In the genomic region with DNA sequence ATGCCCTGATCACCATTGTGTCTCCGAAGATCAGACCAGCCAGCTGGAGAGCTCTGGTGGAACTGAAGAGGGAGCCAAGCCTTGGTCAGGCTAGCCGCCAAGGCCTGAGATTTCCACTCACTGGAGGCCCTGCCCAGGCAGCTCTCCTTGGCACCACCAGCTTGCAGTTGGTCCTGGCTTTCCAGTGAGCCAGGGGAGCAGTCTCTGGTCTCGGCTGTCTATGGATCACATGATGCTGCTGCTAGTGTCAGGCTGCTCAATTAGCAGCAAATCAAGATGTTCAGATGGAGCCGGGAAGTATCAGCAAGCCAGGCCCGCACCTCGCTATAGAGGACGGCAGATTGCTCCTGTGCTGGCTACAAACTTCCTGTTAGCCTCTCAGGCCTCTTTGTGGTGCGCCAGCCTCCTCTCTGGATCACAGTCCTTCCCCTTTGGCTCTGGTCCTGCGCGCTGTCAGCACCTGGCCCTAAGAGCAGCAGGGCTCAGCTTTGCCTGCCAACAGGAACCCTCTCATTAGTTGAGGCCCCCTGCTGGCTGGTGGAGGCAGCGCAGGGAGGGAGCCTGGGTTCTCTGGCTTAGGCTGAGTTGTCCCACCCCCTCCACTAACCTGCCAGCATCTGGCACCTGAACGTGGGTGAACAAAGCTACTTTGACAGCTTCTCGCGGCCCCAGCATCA, we compare ENCODE assay signal across 8 mouse cellular contexts.
DNase-seq lines count a peak whose midpoint lies in the region; ATAC-seq and TF ChIP-seq lines count a peak whose summit lies in the region.

No protein-coding gene starts in this region.

- H3K4me3 ChIP-seq in E14TG2a.4 (replicated peaks; ENCODE audit: low read length): 0 out of 2 replicates have a peak overlapping the region, but pooled peaks have one; percentile 20
- no peak overlapping the region for H3K4me3 ChIP-seq in forebrain, embryonic 11.5 days (ENCODE audit: low read depth, low read length)
- H3K4me3 ChIP-seq in heart, embryonic 12.5 days: no peak overlapping the region
- no peak overlapping the region for H3K4me3 ChIP-seq in kidney, embryonic 16.5 days (ENCODE audit: low read length)
- H3K4me3 ChIP-seq in liver, adult 2 months (ENCODE audit: insufficient read depth, low read depth, low read length): no peak overlapping the region
- no peak overlapping the region for H3K4me3 ChIP-seq in neural tube, embryonic 12.5 days

- peak; percentile 54 for TF ChIP-seq CTCF in E14TG2a.4 (conservative IDR thresholded peaks at IDR 0.05; ENCODE audit: low read length)
- peak; percentile 91 for TF ChIP-seq CTCF in liver, adult 2 months (IDR thresholded peaks at IDR 0.05; ENCODE audit: low read depth, low read length)

- no peak overlapping the region for H3K27ac ChIP-seq in forebrain, embryonic 11.5 days (ENCODE audit: low read depth, low read length)
- H3K27ac ChIP-seq in heart, embryonic 12.5 days (ENCODE audit: poor library complexity, severe bottlenecking): peak overlapping the region; percentile 31; the same call in 1 of the 2 replicates
- no peak overlapping the region for H3K27ac ChIP-seq in kidney, embryonic 16.5 days (ENCODE audit: low read length)
- H3K27ac ChIP-seq in liver, adult 2 months (replicated peaks; ENCODE audit: insufficient read depth, low read depth, low read length): peak overlapping the region; percentile 46
- no peak overlapping the region for H3K27ac ChIP-seq in neural tube, embryonic 12.5 days

- H3K4me2 ChIP-seq in forebrain, embryonic 11.5 days (ENCODE audit: low read depth, low read length, severe bottlenecking): no peak overlapping the region
- H3K4me2 ChIP-seq in heart, embryonic 12.5 days: peak overlapping the region; percentile 46
- peak overlapping the region; percentile 24; the same call in 1 of the 2 replicates for H3K4me2 ChIP-seq in kidney, embryonic 16.5 days (replicated peaks; ENCODE audit: low read depth, low read length)
- H3K4me2 ChIP-seq in neural tube, embryonic 12.5 days (replicated peaks): peak overlapping the region; percentile 31; the same call in 1 of the 2 replicates

- no peak overlapping the region for H3K9ac ChIP-seq in forebrain, embryonic 11.5 days (ENCODE audit: low read length)
- no peak overlapping the region for H3K9ac ChIP-seq in heart, embryonic 12.5 days
- no peak overlapping the region for H3K9ac ChIP-seq in kidney, embryonic 16.5 days (replicated peaks; ENCODE audit: low read length)
- H3K9ac ChIP-seq in liver, adult 2 months (ENCODE audit: low read depth, low read length): no peak overlapping the region
- H3K9ac ChIP-seq in neural tube, embryonic 12.5 days: no peak overlapping the region

- 30% methylated on average over 14 of the region's 14 CpGs for WGBS in forebrain, embryonic 11.5 days
- 17% methylated on average over 14 of the region's 14 CpGs for WGBS in heart, embryonic 12.5 days
- WGBS in kidney, embryonic 16.5 days: 33% methylated on average over 14 of the region's 14 CpGs
- 8% methylated on average over 14 of the region's 14 CpGs for WGBS in liver, adult 2 months
- WGBS in neural tube, embryonic 12.5 days: 34% methylated on average over 14 of the region's 14 CpGs

- no peaks in the 10 kb centered on the region for H3K27me3 ChIP-seq in E14TG2a.4 (ENCODE audit: insufficient read depth, low read length)
- no peaks in the 10 kb centered on the region for H3K27me3 ChIP-seq in forebrain, embryonic 11.5 days (ENCODE audit: control insufficient read depth, insufficient read depth, low read length)
- 0 out of 2 replicates have a peak, but pooled peaks cover 5% of the 10 kb centered on the region for H3K27me3 ChIP-seq in heart, embryonic 12.5 days (replicated peaks)
- no peaks in the 10 kb centered on the region for H3K27me3 ChIP-seq in kidney, embryonic 16.5 days (ENCODE audit: insufficient read depth, low read length)
- no peaks in the 10 kb centered on the region for H3K27me3 ChIP-seq in liver, adult 2 months (ENCODE audit: control insufficient read depth, insufficient read depth, low read length)
- H3K27me3 ChIP-seq in neural tube, embryonic 12.5 days (replicated peaks): no peaks in the 10 kb centered on the region

- H3K4me1 ChIP-seq in E14TG2a.4 (replicated peaks; ENCODE audit: low read depth, low read length): no peaks in the 10 kb centered on the region
- no peaks in the 10 kb centered on the region for H3K4me1 ChIP-seq in forebrain, embryonic 11.5 days (replicated peaks; ENCODE audit: control insufficient read depth, insufficient read depth, low read length)
- H3K4me1 ChIP-seq in heart, embryonic 12.5 days (replicated peaks): peaks cover 18% of the 10 kb centered on the region
- 0 out of 2 replicates have a peak, but pooled peaks cover 3% of the 10 kb centered on the region for H3K4me1 ChIP-seq in kidney, embryonic 16.5 days (ENCODE audit: insufficient read depth, low read length)
- H3K4me1 ChIP-seq in liver, adult 2 months (ENCODE audit: control insufficient read depth, insufficient read depth, low read length): peaks cover 8% of the 10 kb centered on the region
- 0 out of 2 replicates have a peak, but pooled peaks cover 4% of the 10 kb centered on the region for H3K4me1 ChIP-seq in neural tube, embryonic 12.5 days

- DNase-seq in c-Kit-positive CD71-positive TER-119-positive erythroid progenitor cells, embryonic 14.5 days (ENCODE audit: low spot score): peak; percentile 7
- peak; percentile 89 for DNase-seq in forebrain, embryonic 11.5 days (ENCODE audit: low spot score)
- DNase-seq in liver, adult 2 months (ENCODE audit: extremely low read depth, low read depth, low spot score): peak; percentile 92
- DNase-seq in thymus, postnatal 36 days: peak; percentile 4 to 8

- no peaks in the 10 kb centered on the region for H3K36me3 ChIP-seq in E14TG2a.4 (ENCODE audit: insufficient read depth, low read length)
- no peaks in the 10 kb centered on the region for H3K36me3 ChIP-seq in forebrain, embryonic 11.5 days (ENCODE audit: control insufficient read depth, insufficient read depth, low read length)
- no peaks in the 10 kb centered on the region for H3K36me3 ChIP-seq in heart, embryonic 12.5 days
- H3K36me3 ChIP-seq in kidney, embryonic 16.5 days (ENCODE audit: insufficient read depth, low read length): no peaks in the 10 kb centered on the region
- H3K36me3 ChIP-seq in liver, adult 2 months (ENCODE audit: control insufficient read depth, insufficient read depth, low read length): no peaks in the 10 kb centered on the region
- H3K36me3 ChIP-seq in neural tube, embryonic 12.5 days: no peaks in the 10 kb centered on the region

- TF ChIP-seq POLR2A in liver, adult 2 months (IDR thresholded peaks at IDR 0.05; ENCODE audit: extremely low read depth, insufficient read depth, low read length): no peak

- peaks cover 9% of the 10 kb centered on the region; the same call in 1 of the 2 replicates for H3K9me3 ChIP-seq in E14TG2a.4 (ENCODE audit: low read length)
- no peaks in the 10 kb centered on the region for H3K9me3 ChIP-seq in forebrain, embryonic 11.5 days (ENCODE audit: control insufficient read depth, low read length)
- H3K9me3 ChIP-seq in heart, embryonic 12.5 days (replicated peaks): no peaks in the 10 kb centered on the region
- no peaks in the 10 kb centered on the region for H3K9me3 ChIP-seq in kidney, embryonic 16.5 days (ENCODE audit: low read length)
- H3K9me3 ChIP-seq in neural tube, embryonic 12.5 days: no peaks in the 10 kb centered on the region

- ATAC-seq in forebrain, embryonic 11.5 days (replicated peaks; ENCODE audit: low FRiP score): peak; percentile 75
- ATAC-seq in heart, embryonic 12.5 days (ENCODE audit: insufficient number of reproducible peaks, low FRiP score): peak; percentile 85
- peak; percentile 89 for ATAC-seq in kidney, embryonic 16.5 days (ENCODE audit: low FRiP score, low TSS enrichment)
- peak; percentile 56 for ATAC-seq in neural tube, embryonic 12.5 days (ENCODE audit: low FRiP score, low read depth)

- no peaks in the 10 kb centered on the region for H3K79me2 ChIP-seq in liver, adult 2 months (ENCODE audit: control insufficient read depth, insufficient read depth, low read length)

Comparison
In these comparisons a context has a peak if more than half of its experiments do, and no peak if none do; other contexts are left out.
1. DNase-seq: peak in every context shown above with its lines; median percentile 92 in liver, adult 2 months; 89 in forebrain, embryonic 11.5 days; 7 in c-Kit-positive CD71-positive TER-119-positive erythroid progenitor cells, embryonic 14.5 days; 6 in thymus, postnatal 36 days.
2. H3K27ac ChIP-seq: peak in heart, embryonic 12.5 days (single experiment) and liver, adult 2 months (single experiment); none in forebrain, embryonic 11.5 days (single experiment), kidney, embryonic 16.5 days (single experiment) and neural tube, embryonic 12.5 days (single experiment).
3. Peak in every context shown above with its lines, with median percentiles within 50 percentile points of each other: ATAC-seq.